Mouse (Mus musculus): ENCODE results near the gene Cdh1. TPM values are rescaled to one million over a fixed set of nuclear protein-coding genes. Genes with fewer than 3 reads are reported as not detected.

Gene Cdh1
- polyA plus RNA-seq, 1 experiment, result not detected

- WGBS, result 5% methylated on average over 17 of the region's 17 CpGs
- peaks cover 4% of the 10 kb centered on the region; the same call in 1 of the 2 replicates for H3K4me1 ChIP-seq (ENCODE audit: control insufficient read depth, insufficient read depth, low read length)
- no peak for TF ChIP-seq POLR2A (IDR thresholded peaks at IDR 0.05; ENCODE audit: insufficient read depth, low read depth, low read length)
- TF ChIP-seq CTCF (IDR thresholded peaks at IDR 0.05; ENCODE audit: insufficient read depth, low read depth, low read length), result peak; percentile 41; the same call in 1 of the 2 replicates
- H3K4me3 ChIP-seq (ENCODE audit: insufficient read depth, low read depth, low read length), result peak overlapping the region; percentile 33
- no peak overlapping the region for H3K27ac ChIP-seq (ENCODE audit: insufficient read depth, low read depth, low read length)
Measured at GRCm38 (mm10) chr8:106718091-106718500, 114.9 kb downstream of the Cdh1 start.

Other genes with a start within 250 kb of the Cdh1 start
- not detected in 2 replicates for gene Zfp90, start 188.0 kb upstream of the Cdh1 start, polyA plus RNA-seq (2012; ENCODE audit: insufficient read depth, insufficient read length, low replicate concordance, missing spikeins)
- not detected in 2 replicates for gene 6030452D12Rik, start 102.8 kb upstream of the Cdh1 start, polyA plus RNA-seq (2012; ENCODE audit: insufficient read depth, insufficient read length, low replicate concordance, missing spikeins)
- not detected in 2 replicates for gene Cdh3, start 92.5 kb upstream of the Cdh1 start, polyA plus RNA-seq (2012; ENCODE audit: insufficient read depth, insufficient read length, low replicate concordance, missing spikeins)
- gene Gm10073, start 29.9 kb upstream of the Cdh1 start, polyA plus RNA-seq (2012; ENCODE audit: insufficient read depth, insufficient read length, low replicate concordance, missing spikeins), result 1,644 TPM in 1 of 2 replicates, not detected in the other
- not detected in 2 replicates for gene Tango6, start 79.7 kb downstream of the Cdh1 start, polyA plus RNA-seq (2012; ENCODE audit: insufficient read depth, insufficient read length, low replicate concordance, missing spikeins)